Mouse (Mus musculus): Measurements from ENCODE around the gene Cavin1. TPM values are rescaled to one million over a fixed set of nuclear protein-coding genes. Genes with fewer than 3 reads are reported as not detected.

The Cavin1 gene
- total and polyA plus RNA-seq, 2 experiments from 2014 or later: 26.0 to 46.0 TPM

DNA sequence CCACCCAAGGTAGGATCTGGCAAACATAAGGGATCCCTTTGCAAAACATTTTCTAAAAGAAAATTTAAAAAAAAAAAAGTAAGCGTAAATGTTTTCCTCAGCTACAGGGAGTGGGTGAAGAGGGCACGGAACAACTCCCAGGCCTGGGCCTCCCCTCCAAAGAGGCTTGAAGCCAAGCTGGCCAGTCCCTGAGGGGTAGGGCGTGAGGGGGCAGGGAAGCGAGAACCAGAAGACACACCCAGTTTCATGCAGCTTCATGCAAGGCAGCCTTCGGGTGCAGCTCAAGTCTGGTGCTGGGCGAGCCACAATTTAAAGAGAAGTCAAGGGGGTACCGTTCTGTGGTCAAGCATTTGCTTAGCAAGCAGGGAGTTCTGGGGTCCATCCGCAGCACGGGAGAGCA lies 7.0 kb downstream of the Cavin1 start:
- WGBS: 83% methylated on average over 9 of the region's 9 CpGs
- DNase-seq (ENCODE audit: low spot score) (no peak), ATAC-seq (ENCODE audit: low FRiP score) (no peak)
- H3K27me3 ChIP-seq (ENCODE audit: insufficient read depth, low read length): peaks cover 20% of the 10 kb centered on the region
- H3K4me3 ChIP-seq (ENCODE audit: low read depth, low read length): no peak overlapping the region
- no peaks in the 10 kb centered on the region for H3K9me3 ChIP-seq (ENCODE audit: low read length)
- no peaks in the 10 kb centered on the region for H3K36me3 ChIP-seq (ENCODE audit: insufficient read depth, low read length)
- peaks cover 10% of the 10 kb centered on the region; the same call in 1 of the 2 replicates for H3K4me1 ChIP-seq (ENCODE audit: insufficient read depth, low read length)
- H3K4me2 ChIP-seq (ENCODE audit: low read depth, low read length, poor library complexity, severe bottlenecking): no peak overlapping the region
- no peak overlapping the region for H3K27ac ChIP-seq (ENCODE audit: low read depth, low read length)
- H3K9ac ChIP-seq (replicated peaks; ENCODE audit: low read length, poor library complexity, severe bottlenecking): no peak overlapping the region
- no peak for TF ChIP-seq CTCF (IDR thresholded peaks at IDR 0.05)

- 62% methylated on average over 9 of the region's 9 CpGs for WGBS
- DNase-seq (ENCODE audit: low spot score) (no peak), ATAC-seq (ENCODE audit: low FRiP score) (no peak)
- no peaks in the 10 kb centered on the region for H3K36me3 ChIP-seq (ENCODE audit: insufficient read depth, low read length)
- no peak overlapping the region for H3K4me3 ChIP-seq (ENCODE audit: low read depth, low read length)
- no peak overlapping the region for H3K27ac ChIP-seq (ENCODE audit: low read depth, low read length)
- no peaks in the 10 kb centered on the region for H3K9me3 ChIP-seq (ENCODE audit: low read length)
- H3K4me2 ChIP-seq (ENCODE audit: low read depth, low read length, poor library complexity, severe bottlenecking): no peak overlapping the region
- peaks cover 10% of the 10 kb centered on the region; the same call in 1 of the 2 replicates for H3K4me1 ChIP-seq (ENCODE audit: insufficient read depth, low read length)
- H3K9ac ChIP-seq (replicated peaks; ENCODE audit: low read length, poor library complexity, severe bottlenecking): no peak overlapping the region
- H3K27me3 ChIP-seq (ENCODE audit: insufficient read depth, low read length): peaks cover 17% of the 10 kb centered on the region
- TF ChIP-seq CTCF (IDR thresholded peaks at IDR 0.05): no peak
Observed at GRCm38 (mm10) chr11:100962371-100962911, 8.2 kb downstream of the Cavin1 start.

GRCm38 (mm10) chr11:100960540-100960939 lies 10.1 kb downstream of the Cavin1 start:
- H3K4me2 ChIP-seq (ENCODE audit: low read depth, low read length, poor library complexity, severe bottlenecking): peak overlapping the region; percentile 18; the same call in 1 of the 2 replicates

DNA sequence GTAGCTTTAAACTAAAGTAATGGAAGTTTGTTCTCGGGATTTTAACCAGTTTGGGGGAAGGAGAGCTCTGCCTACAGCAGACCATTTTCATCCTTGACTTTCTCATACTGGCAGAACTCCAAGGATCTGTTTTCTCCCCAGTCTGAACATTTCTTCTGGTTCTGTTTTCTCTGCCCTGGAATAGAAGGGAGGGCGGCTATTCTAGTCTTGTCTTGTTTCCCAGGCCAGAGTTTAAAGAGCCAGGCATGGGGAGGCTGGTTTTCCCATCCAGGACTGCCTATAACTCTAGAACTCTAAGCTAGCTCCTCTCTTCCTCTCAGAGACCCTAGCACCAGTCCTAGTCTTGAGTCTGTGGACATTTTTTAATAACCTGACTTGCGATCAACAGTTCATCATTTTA lies 10.9 kb downstream of the Cavin1 start:
- no peak for TF ChIP-seq CTCF (IDR thresholded peaks at IDR 0.05)
- no peak overlapping the region for H3K9ac ChIP-seq (replicated peaks; ENCODE audit: low read length, poor library complexity, severe bottlenecking)
- no peak overlapping the region for H3K4me2 ChIP-seq (ENCODE audit: low read depth, low read length, poor library complexity, severe bottlenecking)
- H3K27me3 ChIP-seq (ENCODE audit: insufficient read depth, low read length): peaks cover 17% of the 10 kb centered on the region
- WGBS: 37% methylated on average over 3 of the region's 3 CpGs
- no peaks in the 10 kb centered on the region for H3K9me3 ChIP-seq (ENCODE audit: low read length)
- H3K4me1 ChIP-seq (ENCODE audit: insufficient read depth, low read length): peaks cover 10% of the 10 kb centered on the region; the same call in 1 of the 2 replicates
- H3K4me3 ChIP-seq (ENCODE audit: low read depth, low read length): no peak overlapping the region
- no peaks in the 10 kb centered on the region for H3K36me3 ChIP-seq (ENCODE audit: insufficient read depth, low read length)
- DNase-seq (ENCODE audit: low spot score): no peak
- no peak overlapping the region for H3K27ac ChIP-seq (ENCODE audit: low read depth, low read length)
- no peak for ATAC-seq (ENCODE audit: low FRiP score)

More at GRCm38 (mm10) chr11:100960540-100960939, 10.1 kb downstream of the Cavin1 start:
- H3K9me3 ChIP-seq (ENCODE audit: low read length): no peaks in the 10 kb centered on the region
- DNase-seq (ENCODE audit: low spot score) (peak; percentile 76), ATAC-seq (ENCODE audit: low FRiP score) (peak; percentile 66; the same call in 1 of the 2 replicates)
- TF ChIP-seq CTCF (IDR thresholded peaks at IDR 0.05): 0 out of 2 replicates have a peak, but pooled peaks have one; percentile 2
- no peak overlapping the region for H3K4me3 ChIP-seq (ENCODE audit: low read depth, low read length)
- no peak overlapping the region for H3K9ac ChIP-seq (replicated peaks; ENCODE audit: low read length, poor library complexity, severe bottlenecking)
- peaks cover 10% of the 10 kb centered on the region; the same call in 1 of the 2 replicates for H3K4me1 ChIP-seq (ENCODE audit: insufficient read depth, low read length)
- H3K36me3 ChIP-seq (ENCODE audit: insufficient read depth, low read length): no peaks in the 10 kb centered on the region
- 11% methylated on average over 6 of the region's 6 CpGs for WGBS
- H3K27me3 ChIP-seq (ENCODE audit: insufficient read depth, low read length): peaks cover 17% of the 10 kb centered on the region
- no peak overlapping the region for H3K27ac ChIP-seq (ENCODE audit: low read depth, low read length)

GRCm38 (mm10) chr11:100959464-100959810 lies 11.2 kb downstream of the Cavin1 start:
- WGBS: 5% methylated on average over 14 of the region's 14 CpGs
- DNase-seq (ENCODE audit: low spot score) (peak; percentile 82), ATAC-seq (ENCODE audit: low FRiP score) (peak; percentile 31; the same call in 1 of the 2 replicates)
- H3K9ac ChIP-seq (replicated peaks; ENCODE audit: low read length, poor library complexity, severe bottlenecking): no peak overlapping the region
- H3K4me1 ChIP-seq (ENCODE audit: insufficient read depth, low read length): peaks cover 10% of the 10 kb centered on the region; the same call in 1 of the 2 replicates
- H3K4me3 ChIP-seq (ENCODE audit: low read depth, low read length): peak overlapping the region; percentile 31; the same call in 1 of the 2 replicates
- H3K4me2 ChIP-seq (ENCODE audit: low read depth, low read length, poor library complexity, severe bottlenecking): peak overlapping the region; percentile 49
- peak; percentile 76 for TF ChIP-seq CTCF (IDR thresholded peaks at IDR 0.05)
- peaks cover 17% of the 10 kb centered on the region for H3K27me3 ChIP-seq (ENCODE audit: insufficient read depth, low read length)
- H3K9me3 ChIP-seq (ENCODE audit: low read length): no peaks in the 10 kb centered on the region
- no peak overlapping the region for H3K27ac ChIP-seq (ENCODE audit: low read depth, low read length)
- H3K36me3 ChIP-seq (ENCODE audit: insufficient read depth, low read length): no peaks in the 10 kb centered on the region

DNA sequence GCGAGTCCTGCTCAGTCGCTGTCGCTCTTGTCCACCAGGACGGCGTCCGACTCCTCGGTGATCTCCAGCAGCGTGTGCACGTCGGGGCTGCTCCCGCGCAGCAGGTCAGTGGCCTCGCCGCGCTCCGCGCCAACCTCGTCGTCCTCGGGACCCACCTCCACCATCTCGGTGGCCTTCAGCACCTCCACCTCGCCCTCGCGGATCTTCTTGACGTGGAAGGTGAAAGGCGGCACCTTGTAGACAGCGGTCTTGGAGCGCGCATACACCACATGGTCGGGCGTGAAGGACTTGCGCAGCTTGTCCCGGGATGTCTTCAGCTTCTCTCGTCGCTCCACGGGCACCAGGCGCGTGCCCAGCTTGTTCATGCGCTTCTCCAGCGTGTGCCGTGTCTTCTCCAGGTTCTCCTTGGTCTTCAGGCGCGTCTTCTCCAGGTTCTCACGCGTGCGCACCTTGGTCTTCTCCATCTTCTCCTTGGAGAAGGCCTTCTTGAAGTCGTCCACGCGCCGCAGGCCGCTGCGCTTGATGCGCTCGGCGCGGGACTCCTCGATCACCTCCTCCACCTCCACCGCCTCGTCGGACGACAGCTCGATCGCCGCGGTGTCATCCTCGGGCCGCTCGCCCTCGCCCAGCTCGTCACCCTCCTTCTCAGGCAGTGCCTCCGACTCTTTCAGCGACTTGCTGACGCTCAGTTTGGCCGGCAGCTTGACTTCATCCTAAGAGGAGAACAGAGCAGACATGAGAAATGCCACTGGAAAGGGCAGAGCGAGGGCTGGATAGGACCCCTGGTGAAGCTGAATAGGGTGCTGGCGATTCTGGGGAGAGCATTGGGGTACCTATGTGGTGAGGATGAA lies 11.8 kb downstream of the Cavin1 start:
- peaks cover 17% of the 10 kb centered on the region for H3K27me3 ChIP-seq (ENCODE audit: insufficient read depth, low read length)
- H3K9ac ChIP-seq (replicated peaks; ENCODE audit: low read length, poor library complexity, severe bottlenecking): no peak overlapping the region
- H3K4me1 ChIP-seq (ENCODE audit: insufficient read depth, low read length): peaks cover 10% of the 10 kb centered on the region; the same call in 1 of the 2 replicates
- H3K9me3 ChIP-seq (ENCODE audit: low read length): no peaks in the 10 kb centered on the region
- H3K36me3 ChIP-seq (ENCODE audit: insufficient read depth, low read length): no peaks in the 10 kb centered on the region
- H3K4me3 ChIP-seq (ENCODE audit: low read depth, low read length): peak overlapping the region; percentile 31
- DNase-seq (ENCODE audit: low spot score) (no peak), ATAC-seq (ENCODE audit: low FRiP score) (no peak)
- whole genome bisulfite sequencing: 11% methylated on average over 76 of the region's 76 CpGs
- H3K4me2 ChIP-seq (ENCODE audit: low read depth, low read length, poor library complexity, severe bottlenecking): peak overlapping the region; percentile 49
- no peak for TF ChIP-seq CTCF (IDR thresholded peaks at IDR 0.05)
- H3K27ac ChIP-seq (ENCODE audit: low read depth, low read length): no peak overlapping the region
